Mouse (Mus musculus) ES-Bruce4 (cell line): ENCODE measurements around the gene Qpct.

ENCODE experiments used
- CTCF ChIP-seq: IDR thresholded peaks from one replicate; pipeline ENCODE4 v1.8.1; 2011; ENCODE audit warnings: low read depth, low read length
- EP300 ChIP-seq: IDR thresholded peaks from 2 replicates; pipeline ENCODE4 v1.6.1; 2011; ENCODE audit warnings: low read depth, low read length; ENCODE audit not compliant: insufficient read depth
- POLR2A ChIP-seq: IDR thresholded peaks from one replicate; pipeline ENCODE4 v1.8.1; 2011; ENCODE audit warnings: low read length; ENCODE audit not compliant: insufficient read depth

DNA sequence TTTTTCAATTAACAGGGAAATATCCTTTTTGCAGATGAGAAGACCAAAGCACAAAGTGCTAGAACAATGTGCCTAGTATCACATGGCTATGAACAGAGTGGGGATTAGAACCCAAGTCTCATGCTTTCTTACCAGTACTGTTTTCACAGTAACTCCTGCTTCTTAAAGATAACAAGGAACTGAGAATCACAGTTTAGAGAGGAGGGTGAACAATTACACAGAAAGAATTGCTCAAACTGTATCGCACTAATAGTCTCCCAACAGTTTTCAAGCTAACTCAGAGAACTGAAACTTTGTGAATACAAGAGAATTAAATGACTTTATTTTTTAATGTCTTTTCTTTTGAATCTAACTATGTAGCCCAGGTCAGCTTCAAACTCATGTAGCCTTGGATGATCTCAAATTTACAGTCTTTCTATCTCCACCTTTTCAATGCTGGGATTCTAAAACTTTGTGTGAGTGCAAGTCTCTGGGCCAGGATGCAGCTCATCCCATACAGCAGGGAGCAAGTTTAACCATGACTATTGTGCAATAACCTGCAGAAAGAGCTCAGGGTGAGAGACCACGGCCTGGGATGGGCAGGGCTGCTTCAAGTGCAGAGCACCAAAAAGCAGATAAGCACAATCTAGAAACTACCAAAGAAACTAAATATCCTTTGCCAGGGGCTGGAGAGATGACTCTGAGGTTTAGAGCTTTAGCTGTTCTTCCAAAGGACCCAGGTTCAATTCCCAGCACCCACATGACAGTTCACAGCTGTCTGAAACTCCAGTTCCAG, 36.6 kb upstream of the Qpct start:
- TF ChIP-seq CTCF: no peak
- TF ChIP-seq EP300: no peak
- TF ChIP-seq POLR2A: no peak
